Mouse (Mus musculus) liver, postnatal 0 days (tissue): ENCODE data around the gene Trpc1.

Experiments
- CTCF ChIP-seq: sonication (generic); IDR thresholded peaks from 2 replicates; pipeline ENCODE4 v1.5.1; 2016; ENCODE audit warnings: antibody characterized with exemption, low read depth
- EP300 ChIP-seq: IDR thresholded peaks from 2 replicates; pipeline ENCODE4 v1.6.1; 2016; ENCODE audit warnings: antibody characterized with exemption, low read depth, mild to moderate bottlenecking

GRCm38 (mm10) chr9:95665835-95666234 is 84.3 kb downstream of the Trpc1 start:
- TF ChIP-seq CTCF (no peak), EP300 (no peak)
